Mouse (Mus musculus) stomach, embryonic 16.5 days (tissue): ENCODE measurements at regions not wholly inside any gene's neighbourhood (a gene's known extent, or its start where the extent isn't known, plus 50 kb on each side); places are given as distances from the start of the nearest gene placed in this dataset.

Experiments
- ATAC-seq: fragments of 200-750 bp; cut with Nextera tagmentation; 2 replicates; pipeline ENCODE4 v1.8.0; 2017; ENCODE audit warnings: moderate number of reproducible peaks, moderate TSS enrichment; ENCODE audit not compliant: insufficient read depth, low FRiP score
- H3K27ac ChIP-seq: fragments of 300-500 bp; sonication (generic); 2 replicates; pipeline ENCODE4 v1.5.1; 2014; ENCODE audit warnings: low read length
- H3K27me3 ChIP-seq: fragments of 300-500 bp; sonication (generic); 2 replicates; pipeline ENCODE4 v1.6.1; 2014; ENCODE audit warnings: low read length, control low read depth, mixed read lengths; ENCODE audit not compliant: control insufficient read depth, insufficient read depth
- H3K36me3 ChIP-seq: fragments of 300-500 bp; sonication (generic); 2 replicates; pipeline ENCODE4 v1.6.1; 2014; ENCODE audit warnings: low read length; ENCODE audit not compliant: control insufficient read depth, insufficient read depth
- H3K4me1 ChIP-seq: fragments of 300-500 bp; sonication (generic); 2 replicates; pipeline ENCODE4 v1.6.1; 2014; ENCODE audit warnings: low read length, control low read depth, mixed read lengths; ENCODE audit not compliant: control insufficient read depth, insufficient read depth
- H3K4me2 ChIP-seq: fragments of 300-500 bp; sonication (generic); 2 replicates; pipeline ENCODE4 v1.6.1; 2014; ENCODE audit warnings: low read depth, low read length, mixed read lengths
- H3K4me3 ChIP-seq: fragments of 300-500 bp; sonication (generic); replicated peaks from 2 replicates; pipeline ENCODE4 v1.5.1; 2014; ENCODE audit warnings: mild to moderate bottlenecking, low read length
- H3K9ac ChIP-seq: fragments of 300-500 bp; sonication (generic); 2 replicates; pipeline ENCODE4 v1.6.1; 2014; ENCODE audit warnings: low read length
- H3K9me3 ChIP-seq: fragments of 300-500 bp; sonication (generic); replicated peaks from 2 replicates; pipeline ENCODE4 v1.6.1; 2016; ENCODE audit warnings: low read length, control low read depth; ENCODE audit not compliant: control insufficient read depth
- WGBS: fragments of 180-500 bp; shearing (Covaris S2); extraction: QIAGEN DNeasy Blood & Tissue Kit; methylation state at CpG from one replicate; pipeline ENCODE4 v1.1.7; 2014; 5-methylcytosine and 5-hydroxymethylcytosine counted together

DNA sequence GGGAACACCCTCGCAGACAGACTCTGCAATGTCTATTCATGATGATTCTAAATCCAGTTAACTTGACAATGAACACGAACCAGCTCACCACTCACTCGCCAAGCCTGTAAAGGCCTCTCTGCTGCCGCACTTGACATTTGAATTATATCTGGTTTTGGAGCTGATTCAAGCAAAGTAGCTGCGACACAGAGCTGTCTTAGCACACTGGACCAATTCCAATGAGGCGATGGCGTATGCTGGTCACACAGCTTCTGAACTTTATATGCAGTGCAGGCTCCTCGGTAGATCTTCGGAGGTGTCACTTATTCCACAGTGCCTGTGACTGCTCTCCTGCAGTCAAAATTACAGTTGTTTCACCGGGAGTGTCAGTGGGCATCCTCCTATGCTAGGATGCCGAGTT lies 115.4 kb downstream of the Hhipl2 start:
- H3K9ac ChIP-seq = no peak overlapping the region
- no peaks in the 10 kb centered on the region for H3K27me3 ChIP-seq
- no peak overlapping the region for H3K4me2 ChIP-seq
- H3K9me3 ChIP-seq = no peaks in the 10 kb centered on the region
- no peak overlapping the region for H3K4me3 ChIP-seq
- no peak for ATAC-seq
- H3K27ac ChIP-seq = no peak overlapping the region
- H3K36me3 ChIP-seq = no peaks in the 10 kb centered on the region
- no peaks in the 10 kb centered on the region for H3K4me1 ChIP-seq
- WGBS = 78% methylated on average over 11 of the region's 11 CpGs

GRCm38 (mm10) chr1:183548752-183549387 lies 130.9 kb downstream of the Hhipl2 start:
- H3K27me3 ChIP-seq = no peaks in the 10 kb centered on the region
- no peak overlapping the region for H3K27ac ChIP-seq
- no peak overlapping the region for H3K4me3 ChIP-seq
- no peaks in the 10 kb centered on the region for H3K9me3 ChIP-seq
- H3K9ac ChIP-seq = no peak overlapping the region
- H3K4me1 ChIP-seq = no peaks in the 10 kb centered on the region
- no peak overlapping the region for H3K4me2 ChIP-seq
- H3K36me3 ChIP-seq = no peaks in the 10 kb centered on the region
- WGBS = 78% methylated on average over 7 of the region's 7 CpGs
- no peak for ATAC-seq

GRCm38 (mm10) chr1:183552617-183553016 lies 134.6 kb downstream of the Hhipl2 start:
- Histone ChIP-seq H3K27ac (no peak overlapping the region), H3K4me2 (no peak overlapping the region), H3K36me3 (no peaks in the 10 kb centered on the region), H3K9ac (no peak overlapping the region), H3K4me1 (no peaks in the 10 kb centered on the region), H3K27me3 (no peaks in the 10 kb centered on the region), H3K9me3 (no peaks in the 10 kb centered on the region), H3K4me3 (no peak overlapping the region)
- no peak for ATAC-seq
- whole genome bisulfite sequencing = 84% methylated on average over 4 of the region's 4 CpGs

DNA sequence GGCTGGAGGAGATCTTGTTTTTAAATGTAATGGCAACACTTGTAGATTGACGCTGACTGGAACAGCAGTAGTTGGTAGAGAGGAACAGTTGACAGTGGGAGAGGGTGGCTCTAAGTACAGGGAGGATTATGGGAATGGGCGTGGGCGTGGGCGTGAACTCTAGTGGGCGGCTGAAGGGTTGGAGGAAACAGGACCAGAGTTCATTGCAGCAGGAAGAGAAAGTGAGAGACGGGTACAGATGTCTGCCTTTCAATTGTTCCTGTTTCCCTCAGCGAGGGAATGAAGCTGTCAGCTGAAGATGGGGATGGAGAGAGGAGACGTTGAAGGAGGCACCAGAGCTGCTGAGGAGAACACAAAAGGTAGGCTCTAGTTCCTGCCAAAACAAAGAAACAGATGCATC lies 135.2 kb downstream of the Hhipl2 start:
- H3K4me3 ChIP-seq = no peak overlapping the region
- H3K27me3 ChIP-seq = no peaks in the 10 kb centered on the region
- H3K4me2 ChIP-seq = no peak overlapping the region
- H3K4me1 ChIP-seq = no peaks in the 10 kb centered on the region
- 80% methylated on average over 8 of the region's 8 CpGs for WGBS
- no peak overlapping the region for H3K27ac ChIP-seq
- ATAC-seq = no peak
- H3K9ac ChIP-seq = no peak overlapping the region
- H3K36me3 ChIP-seq = no peaks in the 10 kb centered on the region
- H3K9me3 ChIP-seq = no peaks in the 10 kb centered on the region

DNA sequence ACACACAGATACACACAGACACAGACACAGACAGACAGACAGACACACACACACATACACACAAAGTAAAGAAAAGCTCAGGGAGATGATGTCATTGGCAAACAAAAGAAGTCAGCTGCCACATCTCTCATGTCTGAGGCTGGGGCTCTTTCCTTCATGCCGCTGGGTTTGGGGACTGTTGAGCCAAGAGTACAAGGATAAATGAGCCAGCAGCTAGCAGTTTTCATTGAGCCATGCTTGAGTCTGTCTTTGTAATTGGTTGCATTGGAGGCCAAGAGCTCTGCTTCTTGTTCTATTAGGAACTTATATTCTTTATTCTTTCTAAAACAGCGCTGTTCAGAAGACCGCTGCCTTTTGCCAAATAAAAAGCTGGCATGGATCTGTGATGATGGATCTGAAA lies 144.8 kb downstream of the Hhipl2 start:
- H3K27me3 ChIP-seq = no peaks in the 10 kb centered on the region
- H3K4me2 ChIP-seq = no peak overlapping the region
- no peaks in the 10 kb centered on the region for H3K9me3 ChIP-seq
- no peaks in the 10 kb centered on the region for H3K36me3 ChIP-seq
- H3K9ac ChIP-seq = no peak overlapping the region
- H3K27ac ChIP-seq = no peak overlapping the region
- H3K4me1 ChIP-seq = no peaks in the 10 kb centered on the region
- H3K4me3 ChIP-seq = no peak overlapping the region
- WGBS = 65% methylated on average over 3 of the region's 3 CpGs
- ATAC-seq = no peak

- no peaks in the 10 kb centered on the region for H3K36me3 ChIP-seq
- ATAC-seq = no peak
- no peaks in the 10 kb centered on the region for H3K4me1 ChIP-seq
- H3K27me3 ChIP-seq = no peaks in the 10 kb centered on the region
- H3K4me2 ChIP-seq = no peak overlapping the region
- 68% methylated on average over 10 of the region's 10 CpGs for WGBS
- no peaks in the 10 kb centered on the region for H3K9me3 ChIP-seq
- H3K9ac ChIP-seq = no peak overlapping the region
- no peak overlapping the region for H3K4me3 ChIP-seq
- H3K27ac ChIP-seq = no peak overlapping the region
Measured at GRCm38 (mm10) chr1:183573621-183574585, 155.9 kb downstream of the Hhipl2 start.

DNA sequence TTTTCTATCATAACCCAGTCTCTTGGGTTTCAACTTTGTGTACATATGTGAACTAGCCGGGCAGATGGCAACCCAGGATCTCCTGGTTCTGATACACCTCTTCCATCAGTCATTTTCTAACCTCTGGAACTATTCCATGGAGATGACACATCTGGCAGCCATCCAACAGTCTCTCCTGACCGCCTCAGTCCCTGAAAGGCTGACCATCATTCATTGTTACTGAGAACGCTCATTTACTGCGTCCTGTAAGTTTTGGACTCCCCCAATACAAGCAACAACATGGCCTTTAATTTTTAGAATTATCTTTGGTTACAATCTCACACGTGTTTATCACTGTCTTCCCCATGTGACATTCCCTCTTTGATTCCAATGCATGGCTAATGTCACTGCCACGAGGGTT lies 166.8 kb downstream of the Hhipl2 start:
- H3K27ac ChIP-seq = no peak overlapping the region
- H3K4me1 ChIP-seq = no peaks in the 10 kb centered on the region
- no peak overlapping the region for H3K4me3 ChIP-seq
- WGBS = 59% methylated on average over 6 of the region's 6 CpGs
- no peaks in the 10 kb centered on the region for H3K36me3 ChIP-seq
- no peaks in the 10 kb centered on the region for H3K9me3 ChIP-seq
- H3K9ac ChIP-seq = no peak overlapping the region
- H3K27me3 ChIP-seq = no peaks in the 10 kb centered on the region
- ATAC-seq = no peak
- no peak overlapping the region for H3K4me2 ChIP-seq

DNA sequence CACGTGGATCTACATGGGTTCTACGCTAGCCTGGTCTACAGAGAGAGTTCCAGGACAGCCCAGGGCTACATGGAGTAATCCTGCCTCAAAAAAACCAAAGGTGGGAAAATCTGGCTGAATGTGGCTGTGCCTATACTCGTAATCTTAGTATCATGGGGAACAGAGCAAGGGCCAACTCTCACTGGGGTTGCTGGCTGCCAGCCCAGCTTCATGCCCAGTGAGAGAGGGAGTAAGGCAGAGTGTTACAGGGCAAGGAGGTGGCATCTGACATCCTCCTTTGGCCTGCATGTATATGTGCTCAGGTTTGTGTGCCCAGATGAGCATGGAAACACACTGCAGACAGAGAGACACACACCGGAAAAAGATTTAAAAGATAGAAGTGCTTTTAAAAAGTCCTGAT lies 168.4 kb downstream of the Hhipl2 start:
- Histone ChIP-seq H3K9ac (no peak overlapping the region), H3K27me3 (no peaks in the 10 kb centered on the region), H3K4me2 (no peak overlapping the region), H3K4me1 (no peaks in the 10 kb centered on the region), H3K36me3 (no peaks in the 10 kb centered on the region), H3K27ac (no peak overlapping the region), H3K4me3 (no peak overlapping the region), H3K9me3 (no peaks in the 10 kb centered on the region)
- ATAC-seq = no peak
- 82% methylated on average over 4 of the region's 4 CpGs for WGBS

- Histone ChIP-seq H3K36me3 (no peaks in the 10 kb centered on the region), H3K27me3 (no peaks in the 10 kb centered on the region), H3K4me2 (no peak overlapping the region), H3K27ac (no peak overlapping the region), H3K4me1 (no peaks in the 10 kb centered on the region), H3K9me3 (no peaks in the 10 kb centered on the region), H3K4me3 (no peak overlapping the region), H3K9ac (no peak overlapping the region)
- no peak for ATAC-seq
- WGBS = 68% methylated on average over 5 of the region's 5 CpGs
Measured at GRCm38 (mm10) chr1:183595306-183595705, 177.3 kb downstream of the Hhipl2 start.
